Mouse (Mus musculus) heart, embryonic 14.5 days (tissue): ENCODE data around the gene Pabpc4. TPM values are rescaled to one million over a fixed set of nuclear protein-coding genes. Genes with fewer than 3 reads are reported as not detected.
A peak's percentile ranks its signal among the peaks of the same experiment; 100 is the strongest.

Source experiments
- ATAC-seq: fragments of 200-750 bp; cut with Nextera tagmentation; 2 replicates; pipeline ENCODE4 v1.8.0; 2017; ENCODE audit warnings: low read depth, moderate TSS enrichment; ENCODE audit not compliant: insufficient number of reproducible peaks, insufficient read depth, low FRiP score
- H3K27ac ChIP-seq, 2 experiments: fragments of 200-500 bp in 1 of 2; fragments of 300-500 bp in 1 of 2; sonication (generic) in 1 of 2; replicated peaks in 1 of 2; 2 replicates each; pipeline ENCODE4 v1.5.1; 2012 to 2014; ENCODE audit warnings: low read depth in 2 of 2, low read length in 2 of 2, control low read depth in 1 of 2, mild to moderate bottlenecking in 1 of 2, mixed read lengths in 1 of 2; ENCODE audit not compliant: control insufficient read depth in 1 of 2, insufficient read depth in 1 of 2
- H3K27me3 ChIP-seq: fragments of 300-500 bp; sonication (generic); 2 replicates; pipeline ENCODE4 v1.6.1; 2014; ENCODE audit warnings: mild to moderate bottlenecking, low read length, control low read depth; ENCODE audit not compliant: control insufficient read depth, insufficient read depth
- H3K36me3 ChIP-seq: fragments of 300-500 bp; sonication (generic); 2 replicates; pipeline ENCODE4 v1.6.1; 2014; ENCODE audit warnings: mild to moderate bottlenecking, control low read depth, low read length, mixed read lengths; ENCODE audit not compliant: control insufficient read depth, insufficient read depth
- H3K4me1 ChIP-seq, 2 experiments: fragments of 200-500 bp in 1 of 2; fragments of 300-500 bp in 1 of 2; sonication (generic) in 1 of 2; 2 replicates each; pipeline ENCODE4 v1.6.1; 2012 to 2014; ENCODE audit warnings: low read length in 2 of 2, control low read depth in 1 of 2, mixed read lengths in 1 of 2; ENCODE audit not compliant: control insufficient read depth in 2 of 2, insufficient read depth in 2 of 2
- H3K4me2 ChIP-seq: fragments of 300-500 bp; sonication (generic); 2 replicates; pipeline ENCODE4 v1.6.1; 2014; ENCODE audit warnings: mild to moderate bottlenecking, low read length
- H3K4me3 ChIP-seq, 2 experiments: fragments of 200-500 bp in 1 of 2; fragments of 300-500 bp in 1 of 2; sonication (generic) in 1 of 2; 2 replicates each; pipeline ENCODE4 v1.5.1; 2012 to 2014; ENCODE audit warnings: low read length in 2 of 2, mild to moderate bottlenecking in 2 of 2, control low read depth in 1 of 2, low read depth in 1 of 2, moderate library complexity in 1 of 2; ENCODE audit not compliant: control insufficient read depth in 1 of 2, insufficient read depth in 1 of 2
- H3K9ac ChIP-seq: fragments of 300-500 bp; sonication (generic); 2 replicates; pipeline ENCODE4 v1.6.1; 2014; ENCODE audit warnings: mild to moderate bottlenecking, low read length
- H3K9me3 ChIP-seq: fragments of 300-500 bp; sonication (generic); 2 replicates; pipeline ENCODE4 v1.6.1; 2016; ENCODE audit warnings: low read length, control low read depth; ENCODE audit not compliant: control insufficient read depth
- WGBS: fragments of 180-500 bp; shearing (Covaris S2); extraction: QIAGEN DNeasy Blood & Tissue Kit; methylation state at CpG from one replicate; pipeline ENCODE4 v1.1.7; 2014; 5-methylcytosine and 5-hydroxymethylcytosine counted together
- polyA plus RNA-seq: library from polyadenylated mRNA; unstranded; fragments of >200 nt; fragmentation: Nextera tagmentation; extraction: Ambion mirVana; gene quantifications from 2 replicates; pipeline ENCODE4 v1.2.1, GENCODE M21; 2014

The Pabpc4 gene
- polyA plus RNA-seq, 1 experiment from 2014 or later: 80.2 TPM

DNA sequence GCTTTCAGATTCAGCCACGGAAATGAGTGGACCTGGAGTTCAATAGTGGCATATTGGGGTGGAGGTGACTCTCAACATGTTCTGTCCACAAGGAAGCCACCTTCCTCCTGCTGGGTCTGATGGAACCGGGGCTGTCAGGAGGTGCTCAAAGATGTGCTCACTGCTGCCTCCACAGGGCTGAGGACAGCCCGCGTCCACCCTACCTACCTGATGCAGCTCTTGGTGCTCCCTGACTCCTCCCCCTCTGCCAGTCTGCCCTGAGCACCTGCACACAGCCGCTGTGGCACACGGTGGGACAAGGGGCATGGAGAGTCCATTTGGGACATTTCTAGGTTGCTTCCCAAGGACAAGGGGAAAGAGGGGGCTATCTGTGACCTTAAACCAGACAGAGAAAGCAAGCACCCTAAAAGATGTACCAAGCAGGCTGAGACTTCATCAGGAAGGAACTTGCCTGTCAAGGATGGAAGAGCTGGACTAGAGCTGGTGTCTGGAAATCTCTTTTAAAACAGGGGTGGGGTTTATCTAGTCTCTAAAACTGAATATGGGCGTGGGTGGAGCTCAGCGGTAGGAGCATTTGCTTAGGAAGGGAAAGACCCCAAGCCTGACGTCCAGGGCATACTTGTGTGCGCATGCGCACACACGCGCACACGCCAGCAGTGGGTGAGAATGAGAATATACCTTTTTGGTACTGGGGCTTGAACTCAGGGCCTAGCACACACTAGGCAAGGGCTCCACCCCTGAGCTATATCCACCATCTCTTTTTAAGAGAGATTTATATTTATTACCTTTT, 73.8 kb downstream of the Pabpc4 start:
- 62% methylated on average over 14 of the region's 14 CpGs for WGBS
- H3K4me2 ChIP-seq: no peak overlapping the region
- peaks cover 4% of the 10 kb centered on the region; the same call in 1 of the 2 replicates for H3K9me3 ChIP-seq
- H3K36me3 ChIP-seq: no peaks in the 10 kb centered on the region
- H3K27ac ChIP-seq: no peak overlapping the region
- no peak overlapping the region for H3K9ac ChIP-seq
- H3K27me3 ChIP-seq: peaks cover 10% of the 10 kb centered on the region
- no peak overlapping the region for H3K4me3 ChIP-seq
- H3K4me1 ChIP-seq: no peaks in the 10 kb centered on the region; a peak in 1 of 4 replicates
- ATAC-seq: no peak

DNA sequence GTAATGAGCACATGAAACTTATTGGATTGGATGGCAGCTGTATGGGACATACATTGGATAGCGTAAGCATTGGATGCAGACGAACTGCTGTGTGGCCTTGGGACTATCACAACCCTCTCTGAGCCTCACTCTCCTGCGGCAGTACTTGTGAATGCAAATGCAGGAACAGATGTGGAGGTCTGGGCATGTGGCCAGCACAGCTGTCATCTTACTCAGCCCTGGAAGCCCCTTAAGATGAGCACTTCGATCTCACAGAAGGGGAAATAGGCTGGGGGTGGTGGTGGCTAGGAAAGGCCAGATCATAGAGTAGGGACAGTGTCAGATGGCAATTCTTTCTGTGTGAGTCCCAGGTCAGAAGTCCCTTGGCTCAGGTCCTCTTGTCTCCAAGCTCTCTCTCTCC, 75.5 kb downstream of the Pabpc4 start:
- H3K36me3 ChIP-seq: no peaks in the 10 kb centered on the region
- WGBS: 63% methylated on average over 4 of the region's 4 CpGs
- H3K27ac ChIP-seq: no peak overlapping the region
- H3K9ac ChIP-seq: no peak overlapping the region
- peaks cover 27% of the 10 kb centered on the region for H3K27me3 ChIP-seq
- no peak overlapping the region for H3K4me2 ChIP-seq
- peaks cover 4% of the 10 kb centered on the region; the same call in 1 of the 2 replicates for H3K9me3 ChIP-seq
- H3K4me3 ChIP-seq: no peak overlapping the region
- ATAC-seq: no peak
- peaks cover 0 to 4% of the 10 kb centered on the region in 2 experiments; a peak in 1 of 4 replicates for H3K4me1 ChIP-seq

DNA sequence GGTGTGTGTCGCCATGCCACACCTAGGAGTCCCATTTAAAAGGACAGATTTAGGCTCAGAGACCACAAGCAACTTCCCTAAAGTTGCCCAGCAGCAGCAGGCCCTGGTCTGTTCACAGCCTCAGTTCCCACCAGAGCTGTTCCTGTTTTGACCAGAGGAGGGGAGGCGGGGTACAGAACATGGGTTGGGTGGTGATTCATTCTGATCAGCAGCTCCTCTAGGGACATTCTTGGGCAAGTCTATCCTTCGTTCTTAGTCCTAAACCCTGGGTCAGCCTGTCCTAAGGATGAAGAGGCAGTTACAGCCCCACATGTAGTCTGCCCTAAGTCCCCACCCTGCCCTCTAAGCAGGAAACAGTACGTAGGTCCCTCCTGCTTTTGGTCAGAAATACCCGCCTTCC, 78.1 kb downstream of the Pabpc4 start:
- Histone ChIP-seq H3K36me3 (no peaks in the 10 kb centered on the region), H3K4me3 (no peak overlapping the region), H3K4me1 (peaks cover 2 to 4% of the 10 kb centered on the region in 2 experiments; a peak in 1 of 4 replicates), H3K9ac (no peak overlapping the region), H3K27ac (no peak overlapping the region), H3K9me3 (no peaks in the 10 kb centered on the region), H3K4me2 (no peak overlapping the region), H3K27me3 (peaks cover 36% of the 10 kb centered on the region)
- 63% methylated on average over 5 of the region's 5 CpGs for WGBS
- no peak for ATAC-seq

DNA sequence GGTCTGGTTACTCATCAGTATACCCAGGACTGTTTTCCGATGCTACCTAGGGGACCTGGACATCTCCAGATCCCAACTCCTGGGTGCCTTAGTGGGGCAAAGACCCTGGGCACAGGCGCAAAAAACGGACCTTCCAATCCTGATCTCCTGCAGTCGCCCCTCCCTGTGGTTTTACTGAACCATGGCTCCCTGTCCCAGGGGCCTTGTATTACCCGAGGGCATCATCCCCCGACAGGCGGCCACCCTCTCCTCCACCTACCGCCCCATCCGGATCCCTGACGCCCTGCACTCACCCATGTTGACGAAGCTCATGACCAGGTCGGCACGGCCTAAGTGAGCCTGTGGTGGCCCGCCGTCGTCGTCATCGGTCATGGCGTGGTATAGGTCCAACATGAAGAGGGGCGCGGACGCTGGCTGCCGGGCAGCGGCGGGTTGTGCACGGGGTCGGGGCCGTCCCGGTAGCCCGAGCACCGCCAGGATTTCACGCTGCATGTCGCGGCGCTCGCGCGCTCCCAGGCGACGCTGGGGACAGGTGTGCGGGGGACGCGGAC, 80.0 kb downstream of the Pabpc4 start:
- peak overlapping the region; percentile 93 for H3K4me2 ChIP-seq
- 2% methylated on average over 43 of the region's 43 CpGs for whole genome bisulfite sequencing
- H3K4me3 ChIP-seq: peak overlapping the region; percentile 48 to 56
- H3K9me3 ChIP-seq: no peaks in the 10 kb centered on the region
- H3K4me1 ChIP-seq: peaks cover 2 to 4% of the 10 kb centered on the region in 2 experiments; a peak in 1 of 4 replicates
- H3K27ac ChIP-seq: no peak overlapping the region
- H3K9ac ChIP-seq: peak overlapping the region; percentile 56
- H3K27me3 ChIP-seq: peaks cover 36% of the 10 kb centered on the region
- 0 out of 2 replicates have a peak, but pooled peaks have one; percentile 8 for ATAC-seq
- H3K36me3 ChIP-seq: no peaks in the 10 kb centered on the region

DNA sequence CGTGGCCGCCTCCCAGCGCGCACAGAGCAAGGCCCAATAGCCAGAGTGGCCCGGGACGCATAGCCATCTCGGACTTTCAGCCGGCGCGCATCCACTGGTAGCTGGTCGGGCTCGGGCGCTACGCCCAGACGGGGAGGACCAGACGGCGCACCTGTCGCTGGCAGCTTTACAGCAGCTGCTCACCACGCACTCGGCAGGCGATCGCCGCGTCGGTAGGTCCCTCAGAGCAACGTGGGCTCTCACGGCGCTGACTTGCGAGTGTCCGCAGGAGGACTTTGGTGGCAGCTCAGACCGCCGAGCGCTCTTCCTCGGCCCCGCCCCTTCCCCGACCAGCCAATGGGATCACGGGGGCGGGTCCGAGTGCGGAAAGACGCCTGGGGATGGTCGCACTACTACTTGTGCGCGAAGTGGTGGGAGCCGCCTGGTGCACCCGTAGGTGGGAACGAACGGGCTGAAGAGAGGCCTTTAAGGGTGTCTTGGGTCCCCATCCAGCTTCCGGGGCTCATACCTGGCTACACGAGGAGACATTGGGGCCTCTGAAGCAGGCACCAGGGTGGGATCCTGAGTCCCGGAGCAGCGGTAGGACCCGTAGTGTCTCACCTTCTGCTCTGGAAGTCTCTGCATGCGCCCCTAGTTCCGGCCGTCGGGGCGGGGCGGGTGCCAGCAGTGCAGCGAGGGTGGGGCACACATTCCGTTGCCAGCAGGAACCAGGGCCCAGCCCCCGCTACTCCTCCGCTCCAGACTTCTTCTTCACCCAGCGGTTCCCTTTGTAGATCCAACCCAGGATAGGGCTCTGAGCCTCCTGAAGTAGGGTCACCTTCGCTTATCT, 80.7 kb downstream of the Pabpc4 start, which contains the start of gene Bmp8a:
Bmp8a (minus strand) TSS at position 611 of the 829 bp plus-strand sequence.
- Histone ChIP-seq H3K9me3 (no peaks in the 10 kb centered on the region), H3K4me2 (peak within 1 kb of the TSS; percentile 93), H3K27ac (no peak within 1 kb of the TSS), H3K27me3 (peaks cover 36% of the 10 kb centered on the region), H3K4me1 (peaks cover 2 to 4% of the 10 kb centered on the region in 2 experiments; a peak in 1 of 4 replicates), H3K4me3 (peak within 1 kb of the TSS; percentile 48 to 56), H3K36me3 (no peaks in the 10 kb centered on the region), H3K9ac (peak within 1 kb of the TSS; percentile 56)
- ATAC-seq: peak; percentile 75
- WGBS: under 1% methylated on average over 65 of the region's 65 CpGs

DNA sequence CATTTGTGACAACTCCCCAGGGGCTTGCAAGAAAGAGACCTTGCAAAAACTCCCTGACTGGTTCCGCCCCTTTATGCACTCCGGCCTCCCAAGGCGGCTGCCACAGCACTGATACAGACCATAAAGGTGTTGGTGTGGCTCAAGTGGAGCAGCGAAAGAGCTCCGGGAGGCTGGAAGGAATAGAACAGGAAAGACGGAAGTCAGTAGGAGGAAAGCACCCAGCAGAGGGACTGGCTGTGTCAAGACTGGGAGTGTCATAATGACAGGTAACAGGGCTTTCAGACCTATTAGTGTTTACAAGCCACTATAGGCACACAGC, 81.3 kb downstream of the Pabpc4 start:
- Histone ChIP-seq H3K4me3 (peak overlapping the region; percentile 48 to 56), H3K9ac (peak overlapping the region; percentile 56; the same call in 1 of the 2 replicates), H3K4me2 (peak overlapping the region; percentile 93), H3K4me1 (peaks cover 2 to 4% of the 10 kb centered on the region in 2 experiments; a peak in 1 of 4 replicates), H3K36me3 (peaks cover 4% of the 10 kb centered on the region), H3K27me3 (peaks cover 36% of the 10 kb centered on the region), H3K27ac (no peak overlapping the region), H3K9me3 (no peaks in the 10 kb centered on the region)
- no peak for ATAC-seq
- WGBS: under 1% methylated on average over 6 of the region's 6 CpGs
